7 mouse cellular contexts compared by ENCODE assay signal in genomic region chr7:16221582-16222272, GRCm38 (mm10). TPM values are rescaled to one million over a fixed set of nuclear protein-coding genes. Genes with fewer than 3 reads are reported as not detected.
DNase-seq lines count a peak whose midpoint lies in the region; ATAC-seq lines count a peak whose summit lies in the region.

Gene Dhx34 (minus strand): TSS chr7:16222037.

- H3K9me3 ChIP-seq in intestine, embryonic 16.5 days (ENCODE audit: control insufficient read depth, low read length) = no peaks in the 10 kb centered on the region
- H3K9me3 ChIP-seq in midbrain, embryonic 11.5 days (ENCODE audit: control insufficient read depth, low read length) = no peaks in the 10 kb centered on the region

- peak within 1 kb of the TSS; percentile 91 for H3K9ac ChIP-seq in intestine, embryonic 16.5 days (ENCODE audit: low read depth, low read length)
- H3K9ac ChIP-seq in midbrain, embryonic 11.5 days (ENCODE audit: low read length) = peak within 1 kb of the TSS; percentile 76

- peaks cover 11% of the 10 kb centered on the region for H3K4me1 ChIP-seq in intestine, embryonic 16.5 days (ENCODE audit: control insufficient read depth, insufficient read depth, low read length)
- H3K4me1 ChIP-seq in midbrain, embryonic 11.5 days (ENCODE audit: control insufficient read depth, insufficient read depth, low read length) = peaks cover 4% of the 10 kb centered on the region

- intact Hi-C loops in left cerebral cortex, postnatal 36 days (cut with DNase I) = loop anchor here (5.0 kb wide), 1 partner anchor 51 kb away; the partner anchor contains the start of gene Inafm1

- no peaks in the 10 kb centered on the region for H3K27me3 ChIP-seq in intestine, embryonic 16.5 days (replicated peaks; ENCODE audit: control insufficient read depth, insufficient read depth, low read length)
- no peaks in the 10 kb centered on the region for H3K27me3 ChIP-seq in midbrain, embryonic 11.5 days (ENCODE audit: control insufficient read depth, insufficient read depth, low read length)

- H3K36me3 ChIP-seq in intestine, embryonic 16.5 days (ENCODE audit: control insufficient read depth, insufficient read depth, low read length) = 0 out of 2 replicates have a peak, but pooled peaks cover 6% of the 10 kb centered on the region
- H3K36me3 ChIP-seq in midbrain, embryonic 11.5 days (ENCODE audit: control insufficient read depth, insufficient read depth, low read length) = no peaks in the 10 kb centered on the region; the same call in 1 of the 2 replicates

- H3K4me3 ChIP-seq in intestine, embryonic 16.5 days (ENCODE audit: low read length) = peak within 1 kb of the TSS; percentile 76
- H3K4me3 ChIP-seq in midbrain, embryonic 11.5 days (ENCODE audit: low read depth, low read length) = peak within 1 kb of the TSS; percentile 59

- WGBS in intestine, embryonic 16.5 days = under 1% methylated on average over 34 of the region's 34 CpGs
- 2% methylated on average over 34 of the region's 34 CpGs for WGBS in midbrain, embryonic 11.5 days

- peak within 1 kb of the TSS; percentile 84 for H3K27ac ChIP-seq in intestine, embryonic 16.5 days (ENCODE audit: low read length)
- no peak within 1 kb of the TSS for H3K27ac ChIP-seq in midbrain, embryonic 11.5 days (ENCODE audit: low read depth, low read length)

- DNase-seq in adrenal gland, adult 8-10 months = peak; percentile 94
- DNase-seq in embryo, embryonic 9.5 days (ENCODE audit: extremely low spot score) = peak; percentile 97
- peak; percentile 92 to 95 for DNase-seq in gastrocnemius, postnatal 4 days (ENCODE audit: low spot score in 2 of 2)
- peak; percentile 96 for DNase-seq in left cerebral cortex, postnatal 36 days (ENCODE audit: low spot score in 2 of 2)
- peak; percentile 100 for DNase-seq in midbrain, embryonic 11.5 days (ENCODE audit: low spot score, missing footprints)
- peak; percentile 98 for DNase-seq in skeletal muscle tissue, adult 2 months (ENCODE audit: low read depth, low spot score)

- ATAC-seq in intestine, embryonic 16.5 days = peak; percentile 99
- ATAC-seq in midbrain, embryonic 11.5 days (ENCODE audit: low FRiP score) = peak; percentile 96

- H3K4me2 ChIP-seq in intestine, embryonic 16.5 days (ENCODE audit: low read depth, low read length) = peak within 1 kb of the TSS; percentile 72
- H3K4me2 ChIP-seq in midbrain, embryonic 11.5 days = peak within 1 kb of the TSS; percentile 65

RNA-seq across cellular contexts. Expression of gene Dhx34, which starts in this region (rescaled TPM):
- total RNA-seq in adrenal gland, adult 8-10 months (2022) = 10 to 100 TPM; 13.7 to 20.3 (median 16.9) TPM
- total RNA-seq in gastrocnemius, postnatal 4 days (2021) = 10 to 100 TPM in 1 of 2 experiments, 1 to 10 TPM in 1; 9.3 to 10.5 TPM
- 27.2 and 29.8 TPM in 2 replicates for polyA plus RNA-seq in intestine, embryonic 16.5 days (2015; fragmentation: Nextera tagmentation; extraction: Ambion mirVana)
- total RNA-seq in left cerebral cortex, postnatal 36 days (2021) = 10 to 100 TPM; 11.2 to 13.1 TPM
- 9.0 and 10.3 TPM in 2 replicates for polyA plus RNA-seq in midbrain, embryonic 11.5 days (2014; fragmentation: Nextera tagmentation; extraction: Ambion mirVana)
